Mouse (Mus musculus): Measurements from ENCODE around the gene Ccdc173. TPM values are rescaled to one million over a fixed set of nuclear protein-coding genes. Genes with fewer than 3 reads are reported as not detected.
"Not testable (repeated sequence)": the region's sequence is repeated elsewhere in the genome, so short reads cannot be mapped to it uniquely, and the experiment has no call there.

Ccdc173 gene
- polyA plus RNA-seq, 1 experiment from 2014 or later: 1.4 TPM

DNA sequence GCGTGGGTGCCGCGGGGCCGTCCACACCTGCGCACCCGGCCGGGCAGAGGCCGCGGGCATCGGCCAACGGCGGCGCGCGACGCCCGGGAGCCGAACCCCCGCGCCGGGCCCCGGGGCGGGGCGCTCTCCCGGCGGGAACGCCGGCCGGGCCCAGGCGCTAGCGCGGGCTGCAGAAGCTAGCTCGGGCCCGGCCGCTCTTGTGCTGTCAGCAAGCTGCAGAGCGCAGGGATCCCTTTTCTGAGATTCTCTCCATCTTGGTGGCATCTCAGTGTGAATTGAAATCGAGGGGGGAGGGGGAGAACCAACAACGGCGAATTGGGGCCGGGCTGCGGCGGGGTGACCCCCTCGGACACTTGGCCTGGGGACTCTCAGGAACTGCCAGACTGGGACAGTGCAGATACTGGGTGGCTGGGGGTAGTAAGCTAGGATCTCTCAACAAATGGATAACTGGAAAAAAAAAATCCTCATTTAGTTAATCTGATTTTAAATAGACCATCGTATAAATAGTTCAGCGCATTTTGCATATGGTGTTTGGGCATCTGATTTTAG lies 33.8 kb upstream of the Ccdc173 start:
- 3% methylated on average over 39 of the region's 45 CpGs for WGBS
- H3K4me1 ChIP-seq (ENCODE audit: insufficient read depth, low read length): peaks cover 22% of the 10 kb centered on the region; the same call in 1 of the 2 replicates
- peak overlapping the region; percentile 95 for H3K9ac ChIP-seq (replicated peaks; ENCODE audit: low read length)
- peak overlapping the region; percentile 84 for H3K4me2 ChIP-seq (replicated peaks; ENCODE audit: low read depth, low read length)
- ATAC-seq (ENCODE audit: low FRiP score, low TSS enrichment): peak; percentile 85
- peak overlapping the region; percentile 84 for H3K4me3 ChIP-seq (ENCODE audit: low read length)
- H3K27ac ChIP-seq (ENCODE audit: low read length): peak overlapping the region; percentile 95
- no peaks in the 10 kb centered on the region for H3K27me3 ChIP-seq (ENCODE audit: insufficient read depth, low read length)
- H3K36me3 ChIP-seq (ENCODE audit: insufficient read depth, low read length): peaks cover 7% of the 10 kb centered on the region; the same call in 1 of the 2 replicates
- H3K9me3 ChIP-seq (ENCODE audit: low read length): no peaks in the 10 kb centered on the region

DNA sequence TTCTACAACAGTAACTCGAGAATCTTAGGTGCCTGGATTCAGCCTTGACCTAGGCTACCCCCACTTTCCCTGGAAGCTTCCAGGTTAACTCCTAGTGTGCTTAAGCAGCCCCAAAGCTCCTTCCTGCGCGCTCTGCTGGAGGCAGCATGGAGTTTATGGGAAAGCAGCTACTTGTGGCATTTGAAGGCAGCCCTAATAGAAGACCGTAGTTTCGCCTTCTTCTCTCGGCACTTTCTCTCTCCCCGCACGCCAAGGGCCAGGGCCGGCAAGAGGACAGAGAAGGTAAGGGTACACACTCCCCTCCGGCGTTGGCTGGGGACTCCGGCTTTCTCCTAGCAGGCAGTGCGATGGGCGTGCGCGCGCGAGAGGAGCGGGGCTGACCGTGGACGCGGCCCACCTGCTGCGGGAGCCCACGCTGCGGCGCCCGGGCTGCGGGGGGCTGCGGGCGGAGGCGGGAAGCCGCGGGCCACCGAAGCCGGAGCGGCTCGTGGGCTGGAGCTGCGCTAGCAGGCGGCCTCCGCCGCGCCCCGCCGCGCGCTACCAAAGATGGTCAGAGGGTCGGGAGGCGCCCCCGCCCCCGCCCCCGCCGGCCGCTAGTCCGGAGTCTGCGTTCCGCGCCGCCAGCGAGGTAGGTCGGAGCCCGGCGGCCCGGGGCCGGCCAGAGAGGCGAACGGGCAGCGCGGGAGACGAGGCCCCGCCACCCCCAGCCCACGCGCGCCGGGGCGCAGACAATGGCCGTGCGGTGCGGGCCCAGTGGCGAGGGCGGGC lies 33.2 kb upstream of the Ccdc173 start:
- Histone ChIP-seq H3K9ac (replicated peaks; ENCODE audit: low read length) (peak overlapping the region; percentile 95), H3K9me3 (ENCODE audit: low read length) (no peaks in the 10 kb centered on the region), H3K27ac (ENCODE audit: low read length) (peak overlapping the region; percentile 95), H3K27me3 (ENCODE audit: insufficient read depth, low read length) (no peaks in the 10 kb centered on the region), H3K4me2 (replicated peaks; ENCODE audit: low read depth, low read length) (peak overlapping the region; percentile 84), H3K4me1 (ENCODE audit: insufficient read depth, low read length) (peaks cover 22% of the 10 kb centered on the region; the same call in 1 of the 2 replicates), H3K36me3 (ENCODE audit: insufficient read depth, low read length) (peaks cover 7% of the 10 kb centered on the region; the same call in 1 of the 2 replicates), H3K4me3 (ENCODE audit: low read length) (peak overlapping the region; percentile 84)
- under 1% methylated on average over 61 of the region's 80 CpGs for WGBS
- ATAC-seq (ENCODE audit: low FRiP score, low TSS enrichment): peak; percentile 83

DNA sequence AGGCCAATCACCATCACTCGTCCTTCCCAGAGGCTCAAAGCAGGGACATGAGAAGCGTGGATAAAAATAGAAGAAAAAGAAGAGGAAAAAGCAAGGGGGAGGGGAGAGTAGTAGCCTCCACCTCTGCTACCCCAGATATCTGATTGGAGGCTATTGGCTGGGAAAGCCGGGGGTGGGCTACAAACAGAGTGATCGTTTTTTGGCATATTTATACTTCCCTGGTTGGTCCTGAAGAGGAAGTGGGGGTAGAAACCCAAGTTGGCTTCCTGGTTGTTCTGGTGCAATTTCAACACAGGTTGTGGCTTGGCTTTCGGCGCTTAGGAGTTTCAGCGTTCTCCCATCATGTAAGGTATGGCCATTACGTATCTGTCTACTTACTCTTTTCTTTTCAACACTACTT lies 32.3 kb upstream of the Ccdc173 start, which contains the start of gene Klhl23:
TSS of gene Klhl23 (plus strand) at position 234 of the 400 bp plus-strand sequence.
- Histone ChIP-seq H3K27ac (ENCODE audit: low read length) (peak within 1 kb of the TSS; percentile 95), H3K9me3 (ENCODE audit: low read length) (no peaks in the 10 kb centered on the region), H3K4me1 (ENCODE audit: insufficient read depth, low read length) (peaks cover 22% of the 10 kb centered on the region; the same call in 1 of the 2 replicates), H3K36me3 (ENCODE audit: insufficient read depth, low read length) (peaks cover 7% of the 10 kb centered on the region; the same call in 1 of the 2 replicates), H3K4me2 (replicated peaks; ENCODE audit: low read depth, low read length) (peak within 1 kb of the TSS; percentile 84), H3K9ac (replicated peaks; ENCODE audit: low read length) (peak within 1 kb of the TSS; percentile 95), H3K4me3 (ENCODE audit: low read length) (peak within 1 kb of the TSS; percentile 84), H3K27me3 (ENCODE audit: insufficient read depth, low read length) (no peaks in the 10 kb centered on the region)
- ATAC-seq (ENCODE audit: low FRiP score, low TSS enrichment): 0 out of 2 replicates have a peak, but pooled peaks have one; percentile 17
- WGBS: 12% methylated on average over 8 of the region's 8 CpGs

DNA sequence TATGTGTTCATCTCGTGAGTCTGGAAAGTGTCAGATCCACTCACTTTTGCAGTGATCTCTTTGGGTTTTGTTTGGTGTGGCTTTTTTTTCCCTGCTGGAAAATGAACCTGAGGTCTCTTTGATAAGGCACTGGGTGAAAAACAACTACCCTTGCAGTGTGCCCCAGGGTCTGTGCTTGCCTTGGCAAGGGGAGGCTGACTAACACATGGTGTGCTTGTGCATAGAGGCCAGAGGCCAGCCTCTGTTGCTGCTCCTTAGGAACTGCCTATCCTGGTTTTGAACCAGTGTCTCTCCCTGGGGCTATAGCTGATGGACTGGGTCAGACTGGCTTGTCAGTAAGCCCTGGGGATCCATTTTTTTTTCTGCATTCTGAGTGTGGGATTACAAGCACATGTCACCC lies 30.8 kb upstream of the Ccdc173 start:
- no peak overlapping the region for H3K27ac ChIP-seq (ENCODE audit: low read length)
- no peaks in the 10 kb centered on the region for H3K9me3 ChIP-seq (ENCODE audit: low read length)
- H3K4me3 ChIP-seq (ENCODE audit: low read length): no peak overlapping the region
- H3K36me3 ChIP-seq (ENCODE audit: insufficient read depth, low read length): peaks cover 4% of the 10 kb centered on the region; the same call in 1 of the 2 replicates
- H3K4me2 ChIP-seq (replicated peaks; ENCODE audit: low read depth, low read length): no peak overlapping the region
- WGBS: 61% methylated on average over 1 of the region's 1 CpGs
- ATAC-seq (ENCODE audit: low FRiP score, low TSS enrichment): no peak
- H3K4me1 ChIP-seq (ENCODE audit: insufficient read depth, low read length): peaks cover 16% of the 10 kb centered on the region; the same call in 1 of the 2 replicates
- H3K9ac ChIP-seq (replicated peaks; ENCODE audit: low read length): no peak overlapping the region
- no peaks in the 10 kb centered on the region for H3K27me3 ChIP-seq (ENCODE audit: insufficient read depth, low read length)

DNA sequence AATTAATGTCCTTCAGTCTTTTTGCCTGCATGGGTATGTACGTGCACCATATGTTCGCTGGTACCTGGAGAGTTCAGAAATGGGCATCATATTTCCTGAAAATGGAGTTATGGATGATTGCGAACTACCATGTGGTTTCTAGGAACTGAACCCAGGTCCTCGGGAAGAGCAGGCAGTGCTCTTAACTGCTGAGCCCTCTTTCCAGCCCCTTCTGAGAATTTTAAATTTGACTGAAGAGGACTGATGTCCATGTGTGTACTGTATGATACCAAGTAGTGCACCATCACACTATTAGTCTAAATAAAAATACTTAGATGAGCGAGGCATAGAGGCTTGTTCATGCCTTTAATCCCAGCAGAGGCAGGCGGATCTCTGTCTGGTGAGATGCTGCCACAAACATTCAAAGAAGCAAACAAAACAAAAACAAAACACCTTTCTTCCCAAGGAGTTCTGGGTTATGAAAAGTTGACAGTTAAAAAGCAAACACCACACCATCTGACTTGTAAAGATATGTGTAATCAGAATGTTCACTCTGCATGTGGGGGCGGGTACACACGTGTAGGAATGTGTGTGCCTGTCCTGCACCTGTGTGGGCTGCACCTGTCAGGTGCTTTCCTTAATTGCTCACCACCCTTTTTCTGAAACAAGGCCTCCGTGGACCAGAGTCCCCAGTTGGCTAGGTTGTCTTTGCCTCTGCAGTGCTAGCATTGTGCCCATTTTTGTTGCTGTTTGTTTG lies 29.1 kb upstream of the Ccdc173 start:
- no peak for ATAC-seq (ENCODE audit: low FRiP score, low TSS enrichment)
- H3K36me3 ChIP-seq (ENCODE audit: insufficient read depth, low read length): no peaks in the 10 kb centered on the region
- 75% methylated on average over 9 of the region's 9 CpGs for WGBS
- H3K4me3 ChIP-seq (ENCODE audit: low read length): no peak overlapping the region
- H3K4me2 ChIP-seq (replicated peaks; ENCODE audit: low read depth, low read length): no peak overlapping the region
- no peak overlapping the region for H3K9ac ChIP-seq (replicated peaks; ENCODE audit: low read length)
- H3K9me3 ChIP-seq (ENCODE audit: low read length): no peaks in the 10 kb centered on the region
- H3K4me1 ChIP-seq (ENCODE audit: insufficient read depth, low read length): peaks cover 7% of the 10 kb centered on the region; the same call in 1 of the 2 replicates
- no peak overlapping the region for H3K27ac ChIP-seq (ENCODE audit: low read length)
- H3K27me3 ChIP-seq (ENCODE audit: insufficient read depth, low read length): no peaks in the 10 kb centered on the region

DNA sequence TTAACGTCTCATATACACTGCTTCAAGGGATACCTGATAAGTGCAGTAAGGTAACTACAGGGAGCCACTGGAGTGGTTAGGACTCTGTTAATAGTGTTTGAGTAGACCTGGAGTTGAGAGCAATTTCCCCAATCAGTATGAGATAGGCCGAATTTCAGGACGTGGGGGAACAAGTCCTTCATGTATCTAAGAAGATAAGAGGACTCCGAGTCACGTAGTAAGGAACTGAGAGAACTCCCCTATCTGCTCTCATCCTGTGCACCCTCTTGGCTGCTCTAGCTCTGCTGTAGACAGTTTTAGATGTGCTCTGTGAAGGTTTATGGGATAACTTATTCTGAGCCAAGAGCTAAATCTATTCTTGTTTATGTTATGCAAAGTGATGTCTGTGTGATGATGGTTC lies 27.2 kb upstream of the Ccdc173 start:
- 67% methylated on average over 5 of the region's 5 CpGs for WGBS
- H3K27ac ChIP-seq (ENCODE audit: low read length): no peak overlapping the region
- no peak overlapping the region for H3K4me2 ChIP-seq (replicated peaks; ENCODE audit: low read depth, low read length)
- no peak overlapping the region for H3K9ac ChIP-seq (replicated peaks; ENCODE audit: low read length)
- H3K4me1 ChIP-seq (ENCODE audit: insufficient read depth, low read length): peaks cover 2% of the 10 kb centered on the region; the same call in 1 of the 2 replicates
- no peak overlapping the region for H3K4me3 ChIP-seq (ENCODE audit: low read length)
- H3K36me3 ChIP-seq (ENCODE audit: insufficient read depth, low read length): no peaks in the 10 kb centered on the region
- no peaks in the 10 kb centered on the region for H3K27me3 ChIP-seq (ENCODE audit: insufficient read depth, low read length)
- ATAC-seq (ENCODE audit: low FRiP score, low TSS enrichment): no peak
- no peaks in the 10 kb centered on the region for H3K9me3 ChIP-seq (ENCODE audit: low read length)

DNA sequence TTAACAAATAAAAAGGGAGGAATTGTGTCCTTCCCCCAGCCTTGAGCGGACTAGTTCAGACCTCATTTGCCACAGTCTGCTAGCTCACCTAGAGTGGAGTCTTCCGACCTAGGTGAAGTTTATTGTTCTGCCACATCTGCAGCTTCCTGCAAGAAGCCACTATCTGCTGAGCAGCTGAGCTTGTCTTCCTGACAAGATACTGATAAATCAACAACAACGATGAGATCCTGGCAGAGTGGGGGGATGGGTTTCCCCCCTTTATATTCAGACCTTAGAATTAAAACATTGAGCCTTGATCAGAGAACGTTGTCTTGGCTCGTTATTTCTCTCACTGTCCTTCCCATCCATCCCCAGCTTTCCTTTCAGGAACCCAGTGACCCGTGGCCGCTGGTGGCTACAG lies 22.0 kb upstream of the Ccdc173 start:
- WGBS: 49% methylated on average over 7 of the region's 7 CpGs
- not testable (repeated sequence) for H3K27me3 ChIP-seq (ENCODE audit: insufficient read depth, low read length); H3K9ac ChIP-seq (replicated peaks; ENCODE audit: low read length); H3K4me2 ChIP-seq (replicated peaks; ENCODE audit: low read depth, low read length); H3K4me1 ChIP-seq (ENCODE audit: insufficient read depth, low read length); ATAC-seq (ENCODE audit: low FRiP score, low TSS enrichment); H3K36me3 ChIP-seq (ENCODE audit: insufficient read depth, low read length); H3K9me3 ChIP-seq (ENCODE audit: low read length); H3K27ac ChIP-seq (ENCODE audit: low read length); H3K4me3 ChIP-seq (ENCODE audit: low read length)

DNA sequence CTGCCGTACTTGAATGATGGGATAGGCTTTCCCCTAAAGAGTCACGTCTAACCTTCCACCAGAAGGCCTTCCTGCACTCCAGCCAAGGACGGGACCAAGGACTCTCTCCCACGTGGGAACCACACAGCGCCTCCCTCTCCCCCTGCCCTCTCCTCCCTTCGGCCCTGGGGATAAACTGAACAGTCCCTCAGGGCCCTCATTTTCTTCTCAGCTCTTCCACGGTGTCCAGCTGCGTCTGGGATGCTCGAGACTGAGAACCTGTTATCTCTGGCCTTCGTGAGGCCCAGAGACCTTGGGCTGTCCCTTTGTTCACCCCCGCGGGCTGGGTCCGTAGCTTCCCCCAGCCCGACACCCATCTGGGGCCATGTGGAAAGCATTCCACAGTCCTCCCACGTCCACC lies 20.8 kb upstream of the Ccdc173 start:
- 61% methylated on average over 15 of the region's 15 CpGs for WGBS
- ATAC-seq (ENCODE audit: low FRiP score, low TSS enrichment): no peak
- Histone ChIP-seq H3K4me3 (ENCODE audit: low read length) (no peak overlapping the region), H3K27ac (ENCODE audit: low read length) (no peak overlapping the region), H3K4me2 (replicated peaks; ENCODE audit: low read depth, low read length) (no peak overlapping the region), H3K27me3 (ENCODE audit: insufficient read depth, low read length) (no peaks in the 10 kb centered on the region), H3K4me1 (ENCODE audit: insufficient read depth, low read length) (no peaks in the 10 kb centered on the region), H3K9me3 (ENCODE audit: low read length) (no peaks in the 10 kb centered on the region), H3K36me3 (ENCODE audit: insufficient read depth, low read length) (no peaks in the 10 kb centered on the region), H3K9ac (replicated peaks; ENCODE audit: low read length) (no peak overlapping the region)

DNA sequence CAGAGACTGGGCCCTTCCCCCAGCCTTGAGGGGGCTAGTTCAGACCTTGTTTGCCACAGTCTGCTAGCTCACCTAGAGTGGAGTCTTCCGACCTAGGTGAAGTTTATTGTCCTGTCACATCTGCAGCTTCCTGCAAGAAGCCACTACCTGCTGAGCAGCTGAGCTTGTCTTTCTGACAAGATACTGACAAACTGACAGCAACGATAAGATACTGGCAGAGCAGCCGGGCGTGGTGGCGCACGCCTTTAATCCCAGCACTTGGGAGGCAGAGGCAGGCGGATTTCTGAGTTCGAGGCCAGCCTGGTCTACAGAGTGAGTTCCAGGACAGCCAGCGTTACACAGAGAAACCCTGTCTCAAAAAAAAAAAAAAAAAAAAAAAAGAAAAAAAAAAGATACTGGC lies 15.3 kb upstream of the Ccdc173 start:
- not testable (repeated sequence) for H3K9me3 ChIP-seq (ENCODE audit: low read length); H3K36me3 ChIP-seq (ENCODE audit: insufficient read depth, low read length); ATAC-seq (ENCODE audit: low FRiP score, low TSS enrichment); H3K27me3 ChIP-seq (ENCODE audit: insufficient read depth, low read length); H3K9ac ChIP-seq (replicated peaks; ENCODE audit: low read length); H3K4me2 ChIP-seq (replicated peaks; ENCODE audit: low read depth, low read length); H3K27ac ChIP-seq (ENCODE audit: low read length); H3K4me1 ChIP-seq (ENCODE audit: insufficient read depth, low read length); H3K4me3 ChIP-seq (ENCODE audit: low read length)
- WGBS: 89% methylated on average over 8 of the region's 9 CpGs
